Mouse (Mus musculus) limb, embryonic 11.5 days (tissue): ENCODE data around the gene Retreg3. TPM values are rescaled to one million over a fixed set of nuclear protein-coding genes. Genes with fewer than 3 reads are reported as not detected.
"Not testable (repeated sequence)": the region's sequence is repeated elsewhere in the genome, so short reads cannot be mapped to it uniquely, and the experiment has no call there.

Experiments
- ATAC-seq: fragments of 200-750 bp; cut with Nextera tagmentation; 2 replicates; pipeline ENCODE4 v1.8.0; 2017; ENCODE audit warnings: low read depth; ENCODE audit not compliant: insufficient number of reproducible peaks, low FRiP score, low TSS enrichment
- DNase-seq: peaks from one replicate; pipeline ENCODE4 v3.0.0-alpha.2; 2015; ENCODE audit warnings: low spot score
- H3K27ac ChIP-seq: fragments of 300-500 bp; sonication (generic); replicated peaks from 2 replicates; pipeline ENCODE4 v1.5.1; 2014; ENCODE audit warnings: low read depth, mild to moderate bottlenecking, low read length
- H3K27me3 ChIP-seq: fragments of 300-500 bp; sonication (generic); 2 replicates; pipeline ENCODE4 v1.6.1; 2014; ENCODE audit warnings: mild to moderate bottlenecking, low read length, mixed read lengths; ENCODE audit not compliant: control insufficient read depth, insufficient read depth
- H3K36me3 ChIP-seq: fragments of 300-500 bp; sonication (generic); 2 replicates; pipeline ENCODE4 v1.6.1; 2014; ENCODE audit warnings: mild to moderate bottlenecking, low read length, moderate library complexity, mixed read lengths; ENCODE audit not compliant: control insufficient read depth, insufficient read depth
- H3K4me1 ChIP-seq: fragments of 300-500 bp; sonication (generic); 2 replicates; pipeline ENCODE4 v1.6.1; 2014; ENCODE audit warnings: low read length, mixed read lengths; ENCODE audit not compliant: control insufficient read depth, insufficient read depth
- H3K4me2 ChIP-seq: fragments of 300-500 bp; sonication (generic); 2 replicates; pipeline ENCODE4 v1.6.1; 2014; ENCODE audit warnings: low read depth, mild to moderate bottlenecking, moderate library complexity; ENCODE audit not compliant: severe bottlenecking
- H3K4me3 ChIP-seq: fragments of 300-500 bp; sonication (generic); 2 replicates; pipeline ENCODE4 v1.5.1; 2014; ENCODE audit warnings: low read depth, low read length
- H3K9ac ChIP-seq: fragments of 300-500 bp; sonication (generic); 2 replicates; pipeline ENCODE4 v1.6.1; 2014; ENCODE audit warnings: mild to moderate bottlenecking, low read length
- H3K9me3 ChIP-seq: fragments of 300-500 bp; sonication (generic); 2 replicates; pipeline ENCODE4 v1.6.1; 2016; ENCODE audit warnings: low read length; ENCODE audit not compliant: control insufficient read depth
- WGBS: fragments of 180-500 bp; shearing (Covaris S2); extraction: QIAGEN DNeasy Blood & Tissue Kit; methylation state at CpG from one replicate; pipeline ENCODE4 v1.1.7; 2014; 5-methylcytosine and 5-hydroxymethylcytosine counted together
- polyA plus RNA-seq: library from polyadenylated mRNA; unstranded; fragments of >200 nt; fragmentation: Nextera tagmentation; extraction: Ambion mirVana; gene quantifications from 2 replicates; pipeline ENCODE4 v1.2.1, GENCODE M21; 2014

Gene Retreg3
- polyA plus RNA-seq, 1 experiment from 2014 or later: 10.3 TPM

DNA sequence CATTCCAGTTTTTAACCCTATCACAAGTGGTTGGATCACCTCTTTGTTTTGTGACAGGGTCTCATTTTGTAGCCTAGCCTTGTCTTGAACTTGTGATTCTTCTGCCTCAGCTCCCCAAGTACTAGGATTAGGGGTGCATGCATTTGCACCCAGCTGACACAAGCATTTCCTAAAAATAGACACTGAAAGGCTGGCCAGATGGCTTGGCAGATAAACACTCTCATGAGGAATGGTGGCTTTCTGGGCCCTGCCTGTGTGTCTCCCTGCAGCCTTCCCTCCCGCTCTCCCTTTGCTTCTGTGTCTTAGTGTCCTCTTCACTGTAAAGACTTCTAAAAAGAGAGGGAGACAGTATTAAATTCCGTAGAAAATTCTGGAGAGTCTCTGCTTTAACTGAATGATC, 11.5 kb upstream of the Retreg3 start:
- ATAC-seq (no peak), DNase-seq (no peak)
- no peak overlapping the region for H3K9ac ChIP-seq
- 98% methylated on average over 2 of the region's 2 CpGs for WGBS
- H3K9me3 ChIP-seq: no peaks in the 10 kb centered on the region
- no peak overlapping the region for H3K27ac ChIP-seq
- peaks cover 4% of the 10 kb centered on the region for H3K36me3 ChIP-seq
- H3K4me2 ChIP-seq: no peak overlapping the region
- H3K4me3 ChIP-seq: no peak overlapping the region
- H3K4me1 ChIP-seq: no peaks in the 10 kb centered on the region
- no peaks in the 10 kb centered on the region for H3K27me3 ChIP-seq

GRCm38 (mm10) chr11:101130056-101130756, 10.5 kb upstream of the Retreg3 start:
- H3K9ac ChIP-seq: no peak overlapping the region
- no peak for DNase-seq
- 40% methylated on average over 18 of the region's 18 CpGs for WGBS
- peaks cover 13% of the 10 kb centered on the region for H3K36me3 ChIP-seq
- no peak overlapping the region for H3K4me3 ChIP-seq
- no peaks in the 10 kb centered on the region for H3K4me1 ChIP-seq
- no peak for ATAC-seq
- H3K9me3 ChIP-seq: no peaks in the 10 kb centered on the region
- H3K27me3 ChIP-seq: no peaks in the 10 kb centered on the region
- no peak overlapping the region for H3K4me2 ChIP-seq
- H3K27ac ChIP-seq: no peak overlapping the region

GRCm38 (mm10) chr11:101128996-101129577, 9.4 kb upstream of the Retreg3 start:
- Histone ChIP-seq H3K27ac (no peak overlapping the region), H3K9ac (no peak overlapping the region), H3K27me3 (no peaks in the 10 kb centered on the region), H3K4me2 (no peak overlapping the region), H3K4me3 (no peak overlapping the region), H3K4me1 (no peaks in the 10 kb centered on the region), H3K36me3 (peaks cover 13% of the 10 kb centered on the region), H3K9me3 (no peaks in the 10 kb centered on the region)
- DNase-seq (no peak), ATAC-seq (no peak)
- 82% methylated on average over 11 of the region's 11 CpGs for WGBS

- ATAC-seq (no peak), DNase-seq (no peak)
- Histone ChIP-seq H3K4me2 (no peak overlapping the region), H3K9me3 (no peaks in the 10 kb centered on the region), H3K4me1 (no peaks in the 10 kb centered on the region), H3K4me3 (no peak overlapping the region), H3K36me3 (peaks cover 13% of the 10 kb centered on the region), H3K27ac (no peak overlapping the region), H3K27me3 (no peaks in the 10 kb centered on the region), H3K9ac (no peak overlapping the region)
- WGBS: 94% methylated on average over 1 of the region's 1 CpGs
Observed at GRCm38 (mm10) chr11:101127075-101127474, 7.4 kb upstream of the Retreg3 start.

- WGBS: 96% methylated on average over 7 of the region's 9 CpGs
- H3K4me3 ChIP-seq, ATAC-seq, H3K9me3 ChIP-seq, H3K27me3 ChIP-seq, H3K9ac ChIP-seq, H3K4me1 ChIP-seq, DNase-seq, H3K27ac ChIP-seq, H3K4me2 ChIP-seq: not testable (repeated sequence)
- peaks cover 13% of the 10 kb centered on the region for H3K36me3 ChIP-seq
Observed at GRCm38 (mm10) chr11:101125008-101125407, 5.3 kb upstream of the Retreg3 start.

DNA sequence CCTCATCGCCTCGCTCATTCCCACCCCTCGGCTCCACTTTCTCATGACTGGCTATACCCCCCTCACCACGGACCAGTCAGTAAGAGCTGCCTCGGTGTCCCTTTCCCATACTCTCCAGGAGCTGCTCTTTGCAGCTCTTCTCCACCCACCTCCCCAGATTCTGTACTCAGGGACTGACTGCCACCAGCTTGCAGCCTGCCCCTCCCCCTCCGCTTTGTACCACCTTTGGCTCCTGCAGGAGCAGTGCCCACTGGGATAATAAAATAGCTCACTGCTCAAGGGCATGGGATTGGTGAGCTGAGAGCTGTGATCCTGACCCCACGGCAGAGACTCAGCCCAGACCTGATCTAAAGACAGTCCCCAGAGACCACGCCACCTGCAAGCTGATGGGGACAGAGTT, 4.8 kb upstream of the Retreg3 start:
- ATAC-seq, H3K9ac ChIP-seq, H3K9me3 ChIP-seq, H3K4me3 ChIP-seq, H3K27me3 ChIP-seq, DNase-seq, H3K27ac ChIP-seq, H3K4me1 ChIP-seq, H3K4me2 ChIP-seq: not testable (repeated sequence)
- H3K36me3 ChIP-seq: peaks cover 13% of the 10 kb centered on the region
- WGBS: 93% methylated on average over 8 of the region's 8 CpGs

DNA sequence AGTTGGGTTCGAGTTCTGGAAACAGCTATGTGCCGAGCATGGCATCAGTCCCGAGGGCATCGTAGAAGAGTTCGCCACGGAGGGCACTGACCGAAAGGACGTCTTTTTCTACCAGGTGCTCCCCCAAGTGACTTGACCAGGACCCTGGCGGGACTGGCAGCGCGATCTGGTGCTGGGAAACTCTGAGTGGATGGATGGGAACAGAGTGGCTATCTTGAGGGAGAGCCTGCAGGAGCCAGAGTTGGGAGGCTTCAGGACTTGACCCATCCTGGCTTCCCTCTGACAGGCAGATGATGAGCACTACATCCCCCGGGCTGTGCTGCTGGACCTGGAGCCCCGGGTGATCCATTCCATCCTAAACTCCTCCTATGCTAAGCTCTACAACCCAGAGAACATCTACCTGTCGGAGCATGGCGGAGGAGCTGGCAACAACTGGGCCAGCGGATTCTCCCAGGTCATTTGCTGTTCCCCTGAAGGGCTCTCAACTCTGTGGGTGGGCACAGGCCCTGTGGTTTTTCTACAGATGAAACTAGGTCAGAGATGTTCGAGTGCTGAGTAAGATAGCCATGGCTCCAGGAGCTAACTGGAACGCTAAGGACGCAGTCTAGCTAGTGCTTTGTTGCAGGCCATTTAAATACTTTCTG, 974 bp upstream of the Retreg3 start:
- Histone ChIP-seq H3K36me3 (peaks cover 4% of the 10 kb centered on the region), H3K9ac (peak overlapping the region; percentile 91), H3K4me3 (peak overlapping the region; percentile 97), H3K9me3 (no peaks in the 10 kb centered on the region), H3K27me3 (no peaks in the 10 kb centered on the region), H3K4me2 (peak overlapping the region; percentile 93), H3K27ac (peak overlapping the region; percentile 86), H3K4me1 (peaks cover 12% of the 10 kb centered on the region)
- ATAC-seq (no peak), DNase-seq (no peak)
- 28% methylated on average over 19 of the region's 19 CpGs for WGBS

DNA sequence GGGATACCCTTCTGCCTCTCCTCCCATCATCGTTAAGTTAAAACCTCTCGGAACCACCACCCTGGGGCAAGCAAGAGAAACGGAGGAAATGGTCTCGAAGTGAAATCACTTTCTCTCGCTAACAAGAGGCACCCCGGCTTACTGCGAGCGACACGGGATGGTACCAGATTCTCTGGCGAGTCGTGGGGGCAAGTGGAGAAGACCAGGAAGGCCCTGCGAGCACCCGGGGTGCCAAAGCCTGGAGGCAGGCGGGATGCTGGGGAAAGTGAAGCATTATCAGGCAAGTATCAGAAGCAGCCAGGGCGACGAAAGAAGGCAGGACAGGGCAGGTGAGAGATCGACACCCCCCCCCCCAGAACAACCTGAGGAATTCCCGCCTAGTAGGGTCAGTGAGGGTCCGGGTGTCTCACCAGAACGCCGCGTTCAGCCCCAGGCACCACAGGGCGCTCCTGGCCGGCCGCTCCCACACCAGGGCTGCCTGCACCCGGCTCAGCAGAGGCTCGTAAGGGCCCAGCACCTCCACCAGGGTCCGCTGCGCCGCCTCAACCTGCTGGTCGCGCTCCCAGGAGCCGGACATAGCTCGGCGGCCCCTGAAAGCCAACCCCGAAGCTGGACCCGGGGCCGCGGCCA, 447 bp downstream of the Retreg3 start:
- Histone ChIP-seq H3K4me3 (peak overlapping the region; percentile 97), H3K9ac (peak overlapping the region; percentile 92), H3K9me3 (no peaks in the 10 kb centered on the region), H3K4me1 (peaks cover 12% of the 10 kb centered on the region), H3K36me3 (no peaks in the 10 kb centered on the region), H3K27ac (peak overlapping the region; percentile 45; the same call in 1 of the 2 replicates), H3K4me2 (peak overlapping the region; percentile 92), H3K27me3 (no peaks in the 10 kb centered on the region)
- WGBS: under 1% methylated on average over 39 of the region's 39 CpGs
- DNase-seq (no peak), ATAC-seq (peak; percentile 72; the same call in 1 of the 2 replicates)
